Mouse (Mus musculus): ENCODE measurements at regions not wholly inside any gene's neighbourhood (a gene's known extent, or its start where the extent isn't known, plus 50 kb on each side); places are given as distances from the start of the nearest gene placed in this dataset.

GRCm38 (mm10) chr3:149827181-149827580, 836.8 kb upstream of the Adgrl2 start:
- intact Hi-C loops (cut with DNase I) = no loop called here
- Histone ChIP-seq H3K4me1 (ENCODE audit: control insufficient read depth, insufficient read depth, low read length) (no peaks in the 10 kb centered on the region), H3K27ac (no peak overlapping the region), H3K4me3 (no peak overlapping the region), H3K27me3 (ENCODE audit: control insufficient read depth, insufficient read depth, low read length) (no peaks in the 10 kb centered on the region), H3K9ac (ENCODE audit: low read depth, low read length) (no peak overlapping the region), H3K36me3 (ENCODE audit: control insufficient read depth, insufficient read depth, low read length) (no peaks in the 10 kb centered on the region), H3K79me2 (replicated peaks; ENCODE audit: control insufficient read depth, insufficient read depth, low read length) (no peaks in the 10 kb centered on the region)
- no peak for TF ChIP-seq CTCF (IDR thresholded peaks at IDR 0.05)
- no peak for TF ChIP-seq EP300 (IDR thresholded peaks at IDR 0.05; ENCODE audit: insufficient read depth, low read depth, low read length)
- TF ChIP-seq POLR2A (IDR thresholded peaks at IDR 0.05; ENCODE audit: insufficient read depth, low read depth, low read length) = no peak
- WGBS = 45% methylated on average over 2 of the region's 2 CpGs
- DNase-seq = no peak

GRCm38 (mm10) chr3:149826757-149827156, 836.4 kb upstream of the Adgrl2 start:
- WGBS = 93% methylated on average over 9 of the region's 9 CpGs
- intact Hi-C loops (cut with DNase I) = no loop called here
- no peaks in the 10 kb centered on the region for H3K4me1 ChIP-seq (ENCODE audit: control insufficient read depth, insufficient read depth, low read length)
- H3K36me3 ChIP-seq (ENCODE audit: control insufficient read depth, insufficient read depth, low read length) = no peaks in the 10 kb centered on the region
- no peak for TF ChIP-seq POLR2A (IDR thresholded peaks at IDR 0.05; ENCODE audit: insufficient read depth, low read depth, low read length)
- TF ChIP-seq EP300 (IDR thresholded peaks at IDR 0.05; ENCODE audit: insufficient read depth, low read depth, low read length) = no peak
- TF ChIP-seq CTCF (IDR thresholded peaks at IDR 0.05) = no peak
- H3K9ac ChIP-seq (ENCODE audit: low read depth, low read length) = no peak overlapping the region
- DNase-seq = no peak
- H3K4me3 ChIP-seq = no peak overlapping the region
- no peaks in the 10 kb centered on the region for H3K79me2 ChIP-seq (replicated peaks; ENCODE audit: control insufficient read depth, insufficient read depth, low read length)
- no peak overlapping the region for H3K27ac ChIP-seq
- H3K27me3 ChIP-seq (ENCODE audit: control insufficient read depth, insufficient read depth, low read length) = no peaks in the 10 kb centered on the region

GRCm38 (mm10) chr3:149820670-149821069, 830.3 kb upstream of the Adgrl2 start:
- Histone ChIP-seq H3K36me3 (ENCODE audit: control insufficient read depth, insufficient read depth, low read length) (no peaks in the 10 kb centered on the region), H3K9ac (ENCODE audit: low read depth, low read length) (no peak overlapping the region), H3K27ac (no peak overlapping the region), H3K79me2 (replicated peaks; ENCODE audit: control insufficient read depth, insufficient read depth, low read length) (no peaks in the 10 kb centered on the region), H3K4me1 (ENCODE audit: control insufficient read depth, insufficient read depth, low read length) (no peaks in the 10 kb centered on the region), H3K4me3 (no peak overlapping the region), H3K27me3 (ENCODE audit: control insufficient read depth, insufficient read depth, low read length) (no peaks in the 10 kb centered on the region)
- intact Hi-C loops (cut with DNase I) = no loop called here
- DNase-seq = no peak
- 82% methylated on average over 3 of the region's 3 CpGs for WGBS
- TF ChIP-seq EP300 (IDR thresholded peaks at IDR 0.05; ENCODE audit: insufficient read depth, low read depth, low read length) (no peak), POLR2A (IDR thresholded peaks at IDR 0.05; ENCODE audit: insufficient read depth, low read depth, low read length) (no peak), CTCF (IDR thresholded peaks at IDR 0.05) (no peak)

GRCm38 (mm10) chr3:149819863-149820262, 829.5 kb upstream of the Adgrl2 start:
- Histone ChIP-seq H3K36me3 (ENCODE audit: control insufficient read depth, insufficient read depth, low read length) (no peaks in the 10 kb centered on the region), H3K27ac (no peak overlapping the region), H3K9ac (ENCODE audit: low read depth, low read length) (no peak overlapping the region), H3K79me2 (replicated peaks; ENCODE audit: control insufficient read depth, insufficient read depth, low read length) (no peaks in the 10 kb centered on the region), H3K27me3 (ENCODE audit: control insufficient read depth, insufficient read depth, low read length) (no peaks in the 10 kb centered on the region), H3K4me1 (ENCODE audit: control insufficient read depth, insufficient read depth, low read length) (no peaks in the 10 kb centered on the region), H3K4me3 (no peak overlapping the region)
- no peak for DNase-seq
- no peak for TF ChIP-seq CTCF (IDR thresholded peaks at IDR 0.05)
- TF ChIP-seq EP300 (IDR thresholded peaks at IDR 0.05; ENCODE audit: insufficient read depth, low read depth, low read length) = no peak
- TF ChIP-seq POLR2A (IDR thresholded peaks at IDR 0.05; ENCODE audit: insufficient read depth, low read depth, low read length) = no peak
- intact Hi-C loops (cut with DNase I) = no loop called here
- 72% methylated on average over 4 of the region's 4 CpGs for WGBS

- WGBS = 80% methylated on average over 2 of the region's 2 CpGs
- intact Hi-C loops (cut with DNase I) = no loop called here
- H3K79me2 ChIP-seq (replicated peaks; ENCODE audit: control insufficient read depth, insufficient read depth, low read length) = no peaks in the 10 kb centered on the region
Observed at GRCm38 (mm10) chr3:149819081-149819480, 828.7 kb upstream of the Adgrl2 start.

GRCm38 (mm10) chr3:149811036-149811435, 820.7 kb upstream of the Adgrl2 start:
- WGBS = 88% methylated on average over 2 of the region's 2 CpGs
- Histone ChIP-seq H3K4me1 (ENCODE audit: control insufficient read depth, insufficient read depth, low read length) (no peaks in the 10 kb centered on the region), H3K9ac (ENCODE audit: low read depth, low read length) (no peak overlapping the region), H3K36me3 (ENCODE audit: control insufficient read depth, insufficient read depth, low read length) (no peaks in the 10 kb centered on the region), H3K4me3 (no peak overlapping the region), H3K27ac (no peak overlapping the region), H3K27me3 (ENCODE audit: control insufficient read depth, insufficient read depth, low read length) (no peaks in the 10 kb centered on the region), H3K79me2 (replicated peaks; ENCODE audit: control insufficient read depth, insufficient read depth, low read length) (no peaks in the 10 kb centered on the region)
- no peak for DNase-seq
- TF ChIP-seq EP300 (IDR thresholded peaks at IDR 0.05; ENCODE audit: insufficient read depth, low read depth, low read length) (no peak), POLR2A (IDR thresholded peaks at IDR 0.05; ENCODE audit: insufficient read depth, low read depth, low read length) (no peak), CTCF (IDR thresholded peaks at IDR 0.05) (no peak)
- intact Hi-C loops (cut with DNase I) = no loop called here

More at GRCm38 (mm10) chr3:149819081-149819480, 828.7 kb upstream of the Adgrl2 start:
- no peaks in the 10 kb centered on the region for H3K36me3 ChIP-seq (ENCODE audit: control insufficient read depth, insufficient read depth, low read length)
- no peak overlapping the region for H3K9ac ChIP-seq (ENCODE audit: low read depth, low read length)
- H3K27ac ChIP-seq = no peak overlapping the region
- H3K27me3 ChIP-seq (ENCODE audit: control insufficient read depth, insufficient read depth, low read length) = no peaks in the 10 kb centered on the region
- H3K4me3 ChIP-seq = no peak overlapping the region
- no peak for DNase-seq
- no peak for TF ChIP-seq POLR2A (IDR thresholded peaks at IDR 0.05; ENCODE audit: insufficient read depth, low read depth, low read length)
- no peak for TF ChIP-seq EP300 (IDR thresholded peaks at IDR 0.05; ENCODE audit: insufficient read depth, low read depth, low read length)
- no peak for TF ChIP-seq CTCF (IDR thresholded peaks at IDR 0.05)
- H3K4me1 ChIP-seq (ENCODE audit: control insufficient read depth, insufficient read depth, low read length) = no peaks in the 10 kb centered on the region
